Mouse (Mus musculus) E14TG2a.4 (cell line): ENCODE results near the gene Atp6v0a2.
A peak's percentile ranks its signal among the peaks of the same experiment; 100 is the strongest.

Experiments
- H3K27me3 ChIP-seq: 2 replicates; pipeline ENCODE4 v1.6.1; 2014; ENCODE audit warnings: low read length, control low read depth; ENCODE audit not compliant: insufficient read depth
- H3K36me3 ChIP-seq: 2 replicates; pipeline ENCODE4 v1.6.1; 2014; ENCODE audit warnings: low read length, control low read depth; ENCODE audit not compliant: insufficient read depth
- H3K4me1 ChIP-seq: replicated peaks from 2 replicates; pipeline ENCODE4 v1.6.1; 2014; ENCODE audit warnings: low read depth, low read length, control low read depth
- H3K4me3 ChIP-seq: replicated peaks from 2 replicates; pipeline ENCODE4 v1.5.1; 2014; ENCODE audit warnings: mild to moderate bottlenecking, low read length
- H3K9me3 ChIP-seq: 2 replicates; pipeline ENCODE4 v1.6.1; 2014; ENCODE audit warnings: low read length, control low read depth
- CTCF ChIP-seq: conservative IDR thresholded peaks from 2 replicates; pipeline ENCODE4 v1.5.1; 2014; ENCODE audit warnings: low read length
- NANOG ChIP-seq: IDR thresholded peaks from 2 replicates; pipeline ENCODE4 v1.6.1; 2014; ENCODE audit warnings: borderline replicate concordance, low read length, mixed read lengths
- POU5F1 ChIP-seq: IDR thresholded peaks from 2 replicates; pipeline ENCODE4 v1.6.1; 2014; ENCODE audit warnings: low read length, borderline replicate concordance

Atp6v0a2 gene

DNA sequence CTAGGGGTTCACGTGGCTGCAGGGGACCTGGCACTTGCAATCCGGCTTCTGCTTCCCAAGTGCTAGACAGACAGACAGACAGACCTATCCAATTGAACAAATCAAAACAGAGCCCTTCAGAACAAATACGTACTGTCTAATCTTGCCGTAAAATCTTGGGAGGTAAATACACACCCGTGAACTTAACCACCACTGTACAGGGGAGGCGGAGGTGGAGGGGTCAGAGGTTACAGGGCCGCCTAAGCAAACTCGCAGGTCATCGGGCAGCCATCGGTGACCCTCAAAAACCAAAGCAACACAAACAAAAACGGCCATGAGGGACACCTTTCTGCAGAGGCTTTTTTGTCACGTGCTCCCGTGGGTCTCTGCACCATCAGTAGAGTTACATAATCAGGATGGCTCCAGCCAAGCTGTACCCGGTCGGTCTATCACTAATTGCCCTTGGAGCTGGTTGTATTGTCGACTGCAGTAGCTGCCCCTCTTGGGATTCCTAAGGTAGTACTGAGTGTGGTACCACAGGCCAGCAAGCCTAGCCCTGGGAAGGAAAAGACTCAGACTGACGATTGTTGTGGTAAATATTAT is 23.2 kb upstream of the Atp6v0a2 start:
- peaks cover 30% of the 10 kb centered on the region for H3K4me1 ChIP-seq
- H3K27me3 ChIP-seq: no peaks in the 10 kb centered on the region
- TF ChIP-seq NANOG: no peak
- no peak for TF ChIP-seq POU5F1
- no peak for TF ChIP-seq CTCF
- H3K36me3 ChIP-seq: peaks cover 14% of the 10 kb centered on the region; the same call in 1 of the 2 replicates
- 0 out of 2 replicates have a peak overlapping the region, but pooled peaks have one; percentile 17 for H3K4me3 ChIP-seq
- H3K9me3 ChIP-seq: no peaks in the 10 kb centered on the region

DNA sequence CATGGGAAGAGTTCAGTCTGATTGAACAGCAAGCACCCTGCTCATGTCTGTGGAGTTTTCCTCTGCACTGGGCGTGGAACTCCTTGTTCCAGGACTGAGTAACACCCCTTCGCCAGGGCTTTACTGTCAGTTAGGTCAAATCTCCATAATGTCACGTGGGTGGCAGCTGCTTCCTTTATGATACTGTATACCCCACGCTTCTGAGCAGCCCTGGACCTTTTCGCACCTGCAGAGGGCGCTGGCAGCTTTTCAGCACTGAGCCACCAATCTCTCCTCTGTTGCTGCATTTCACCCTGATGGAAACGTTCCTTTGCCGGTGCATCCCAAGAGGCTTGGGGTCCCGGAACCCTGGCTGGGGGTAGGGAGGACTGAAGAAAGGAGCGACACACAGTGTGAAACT is 17.4 kb upstream of the Atp6v0a2 start:
- Histone ChIP-seq H3K9me3 (no peaks in the 10 kb centered on the region), H3K4me1 (peaks cover 44% of the 10 kb centered on the region), H3K36me3 (peaks cover 9% of the 10 kb centered on the region; the same call in 1 of the 2 replicates), H3K27me3 (no peaks in the 10 kb centered on the region), H3K4me3 (peak overlapping the region; percentile 63)
- no peak for TF ChIP-seq POU5F1
- TF ChIP-seq NANOG: no peak
- peak; percentile 72 for TF ChIP-seq CTCF

DNA sequence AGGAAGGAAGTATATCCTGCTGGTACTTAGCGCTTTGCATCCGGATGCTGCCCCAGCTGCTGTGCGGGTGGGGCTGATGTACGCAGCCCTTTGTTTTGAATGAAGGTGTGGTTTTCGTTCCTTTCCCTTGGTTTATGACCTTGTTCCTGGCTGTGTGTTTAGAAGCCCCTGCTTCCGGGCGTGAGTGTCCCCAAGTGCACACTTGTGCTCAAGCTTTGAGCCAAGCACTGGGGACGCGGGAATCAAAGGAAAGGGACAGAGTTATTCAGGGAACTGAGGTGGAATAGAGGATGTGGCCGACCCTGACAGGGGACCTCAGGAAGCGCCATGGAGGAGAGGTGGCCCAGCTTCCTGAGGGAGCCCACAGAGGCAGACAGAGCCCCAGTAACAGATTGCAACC is 13.7 kb upstream of the Atp6v0a2 start:
- peaks cover 10% of the 10 kb centered on the region; the same call in 1 of the 2 replicates for H3K36me3 ChIP-seq
- H3K9me3 ChIP-seq: no peaks in the 10 kb centered on the region
- no peak overlapping the region; the same call in 1 of the 2 replicates for H3K4me3 ChIP-seq
- peaks cover 58% of the 10 kb centered on the region for H3K4me1 ChIP-seq
- H3K27me3 ChIP-seq: no peaks in the 10 kb centered on the region
- TF ChIP-seq CTCF (no peak), NANOG (no peak), POU5F1 (no peak)

DNA sequence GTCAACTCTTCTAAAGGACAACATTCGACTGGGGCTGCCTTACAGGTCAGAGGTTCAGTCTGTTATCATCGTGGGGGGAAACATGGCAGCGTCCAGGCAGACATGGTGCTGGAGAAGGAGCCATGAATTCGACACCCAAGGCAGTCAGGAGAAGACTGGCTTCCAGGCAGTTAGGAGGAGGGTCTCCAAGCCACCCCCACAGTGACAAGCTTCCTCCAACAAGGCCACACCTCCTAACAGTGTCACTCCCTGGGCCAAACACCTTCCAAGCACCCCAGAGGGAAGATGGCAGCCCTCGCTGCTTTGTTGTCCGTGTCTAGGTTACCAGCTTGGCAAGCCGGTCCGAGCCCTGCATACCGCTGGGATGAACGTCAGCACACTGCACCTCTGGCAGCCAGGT is 9.7 kb upstream of the Atp6v0a2 start:
- Histone ChIP-seq H3K36me3 (peaks cover 35% of the 10 kb centered on the region), H3K4me1 (peaks cover 60% of the 10 kb centered on the region), H3K27me3 (no peaks in the 10 kb centered on the region), H3K9me3 (no peaks in the 10 kb centered on the region), H3K4me3 (peak overlapping the region; percentile 74)
- TF ChIP-seq POU5F1 (no peak), CTCF (no peak), NANOG (no peak)

DNA sequence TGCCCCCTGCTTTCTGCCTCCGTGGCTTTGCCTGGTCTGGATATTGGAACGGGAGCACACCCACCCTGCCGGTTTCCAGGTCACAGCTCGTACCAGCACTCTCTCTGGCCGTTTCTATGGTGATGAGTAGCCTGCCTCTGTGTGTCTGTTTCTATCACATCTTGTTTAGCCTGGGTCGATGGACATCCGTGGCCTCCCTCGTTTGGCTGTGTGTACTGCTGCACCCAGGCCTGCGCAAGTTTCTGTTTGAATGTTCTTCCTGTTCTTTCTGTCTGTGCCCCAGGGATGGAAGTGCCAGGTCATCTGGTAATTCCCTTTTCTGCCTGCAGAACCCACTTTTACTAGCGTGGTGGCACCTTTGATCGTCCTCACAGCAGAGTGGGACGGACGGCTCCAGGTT is 7.0 kb upstream of the Atp6v0a2 start:
- TF ChIP-seq NANOG: no peak
- no peak for TF ChIP-seq POU5F1
- TF ChIP-seq CTCF: no peak
- Histone ChIP-seq H3K4me3 (no peak overlapping the region), H3K36me3 (peaks cover 57% of the 10 kb centered on the region), H3K4me1 (peaks cover 68% of the 10 kb centered on the region), H3K27me3 (no peaks in the 10 kb centered on the region), H3K9me3 (no peaks in the 10 kb centered on the region)

DNA sequence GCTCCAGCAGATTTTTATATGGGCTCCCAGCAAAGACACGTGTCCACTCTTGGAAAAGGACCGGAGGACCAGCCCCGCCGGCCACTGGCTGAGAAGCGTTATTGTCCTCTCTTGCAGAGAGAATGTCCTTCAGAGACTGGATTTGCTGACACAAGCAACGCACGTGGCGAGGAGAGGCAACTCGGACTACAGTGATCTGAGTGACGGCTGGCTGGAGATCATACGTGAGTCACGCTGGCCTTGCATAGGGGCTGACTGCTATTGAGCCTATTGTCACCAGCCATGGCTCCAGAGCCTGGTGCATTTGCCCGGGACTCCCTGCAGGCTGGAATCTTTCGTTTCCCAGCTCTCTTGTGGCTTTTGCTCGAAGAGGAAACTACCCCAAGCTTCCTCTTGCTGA is 5.5 kb upstream of the Atp6v0a2 start:
- Histone ChIP-seq H3K27me3 (no peaks in the 10 kb centered on the region), H3K4me3 (no peak overlapping the region), H3K9me3 (no peaks in the 10 kb centered on the region), H3K4me1 (peaks cover 58% of the 10 kb centered on the region), H3K36me3 (peaks cover 67% of the 10 kb centered on the region)
- TF ChIP-seq NANOG (no peak), CTCF (0 out of 2 replicates have a peak, but pooled peaks have one; percentile 2), POU5F1 (no peak)

DNA sequence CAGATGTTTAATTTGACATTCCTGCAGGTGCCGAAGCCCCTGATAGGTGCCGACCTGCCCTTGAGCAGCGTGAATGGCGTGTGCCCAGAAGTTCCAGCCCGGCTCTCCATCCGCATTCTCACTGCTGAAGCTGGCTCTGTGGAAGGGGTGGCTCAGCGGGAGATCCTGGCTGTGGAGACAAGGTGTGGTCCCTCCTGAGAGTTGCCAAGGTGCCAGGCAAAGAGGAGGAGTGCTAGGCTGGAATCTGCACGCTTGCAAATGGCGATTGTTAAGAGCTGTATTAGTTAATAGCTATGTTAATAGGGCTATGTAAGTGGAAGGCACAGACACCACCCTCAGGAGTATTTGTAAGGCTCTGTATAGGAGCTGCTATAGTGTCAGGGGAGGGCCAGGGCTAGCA is 4.1 kb upstream of the Atp6v0a2 start:
- H3K27me3 ChIP-seq: no peaks in the 10 kb centered on the region
- H3K4me1 ChIP-seq: peaks cover 52% of the 10 kb centered on the region
- H3K9me3 ChIP-seq: no peaks in the 10 kb centered on the region
- H3K36me3 ChIP-seq: peaks cover 70% of the 10 kb centered on the region
- H3K4me3 ChIP-seq: no peak overlapping the region
- no peak for TF ChIP-seq CTCF
- no peak for TF ChIP-seq POU5F1
- no peak for TF ChIP-seq NANOG

DNA sequence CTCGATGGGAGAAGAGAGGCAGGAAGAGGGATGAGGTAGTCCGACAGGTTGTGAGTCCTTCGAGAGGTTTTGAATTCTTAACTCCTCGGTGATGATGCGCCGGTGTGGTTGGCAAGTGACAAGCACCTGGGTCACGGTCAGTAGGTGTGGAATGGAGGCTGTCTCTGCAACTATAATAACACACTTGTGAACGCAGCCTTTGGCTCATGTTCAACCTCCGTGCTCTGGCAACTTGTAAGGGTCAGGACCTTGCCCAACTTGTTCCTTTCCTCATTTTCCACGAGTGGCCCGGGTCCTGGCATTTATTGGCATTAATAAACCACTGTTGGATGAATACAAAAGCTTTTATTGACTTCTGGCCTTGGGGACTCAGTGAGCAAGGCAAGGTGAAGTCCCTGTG is 1.3 kb downstream of the Atp6v0a2 start:
- Histone ChIP-seq H3K4me3 (peak overlapping the region; percentile 97), H3K36me3 (peaks cover 34% of the 10 kb centered on the region), H3K4me1 (peaks cover 33% of the 10 kb centered on the region), H3K27me3 (no peaks in the 10 kb centered on the region), H3K9me3 (no peaks in the 10 kb centered on the region)
- TF ChIP-seq NANOG (no peak), CTCF (no peak), POU5F1 (no peak)

DNA sequence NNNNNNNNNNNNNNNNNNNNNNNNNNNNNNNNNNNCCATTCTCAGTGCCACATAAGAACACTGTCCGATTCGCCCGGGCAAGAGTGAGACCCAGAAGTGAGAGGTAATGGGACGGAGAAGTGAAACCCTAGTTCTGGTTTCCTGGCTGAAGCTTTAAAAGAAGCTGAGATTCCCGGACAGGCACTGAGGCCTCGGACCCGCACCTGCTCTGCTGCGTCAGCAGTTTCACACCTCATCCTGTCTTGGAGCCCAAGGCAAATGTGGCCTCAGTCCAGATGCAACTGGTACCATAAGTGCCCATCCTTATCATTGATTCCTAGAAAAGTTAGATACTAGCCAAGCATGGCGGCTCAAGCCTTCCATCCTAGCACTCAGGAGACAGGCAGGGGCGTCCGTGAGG is 3.3 kb downstream of the Atp6v0a2 start:
- Histone ChIP-seq H3K9me3 (no peaks in the 10 kb centered on the region), H3K36me3 (peaks cover 28% of the 10 kb centered on the region), H3K4me3 (no peak overlapping the region), H3K27me3 (no peaks in the 10 kb centered on the region), H3K4me1 (peaks cover 24% of the 10 kb centered on the region)
- no peak for TF ChIP-seq POU5F1
- TF ChIP-seq CTCF: no peak
- TF ChIP-seq NANOG: no peak
